Mouse (Mus musculus): Measurements from ENCODE around the gene Pold3. TPM values are rescaled to one million over a fixed set of nuclear protein-coding genes. Genes with fewer than 3 reads are reported as not detected.

Pold3 gene
- polyA plus RNA-seq (2012; rRNA removed; ENCODE audit: low replicate concordance) = 5.4 and 10.9 TPM in 2 replicates

DNA sequence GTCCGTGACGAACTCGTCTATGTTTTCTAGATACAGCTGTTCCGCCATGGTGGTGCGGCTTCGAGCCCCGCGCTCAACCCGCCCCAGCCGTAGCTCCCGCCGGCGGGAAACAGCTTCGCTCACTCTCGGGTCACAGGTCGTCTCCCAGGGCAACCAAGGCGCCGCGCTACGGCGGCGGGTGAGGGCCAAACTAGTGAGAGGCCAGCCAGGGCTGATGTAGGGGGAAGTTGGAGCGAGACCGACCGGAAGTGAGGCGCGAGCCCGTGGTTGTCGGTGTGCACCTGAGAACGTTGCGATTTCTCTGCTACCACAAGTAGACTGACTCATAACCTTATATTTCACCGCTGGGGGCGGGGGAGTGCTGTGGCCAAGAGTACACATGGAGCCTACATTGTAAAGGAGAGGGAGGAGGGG lies at the start of gene Pold3:
TSS of gene Pold3 (minus strand) at position 190 of the 414 bp plus-strand sequence.

DNA sequence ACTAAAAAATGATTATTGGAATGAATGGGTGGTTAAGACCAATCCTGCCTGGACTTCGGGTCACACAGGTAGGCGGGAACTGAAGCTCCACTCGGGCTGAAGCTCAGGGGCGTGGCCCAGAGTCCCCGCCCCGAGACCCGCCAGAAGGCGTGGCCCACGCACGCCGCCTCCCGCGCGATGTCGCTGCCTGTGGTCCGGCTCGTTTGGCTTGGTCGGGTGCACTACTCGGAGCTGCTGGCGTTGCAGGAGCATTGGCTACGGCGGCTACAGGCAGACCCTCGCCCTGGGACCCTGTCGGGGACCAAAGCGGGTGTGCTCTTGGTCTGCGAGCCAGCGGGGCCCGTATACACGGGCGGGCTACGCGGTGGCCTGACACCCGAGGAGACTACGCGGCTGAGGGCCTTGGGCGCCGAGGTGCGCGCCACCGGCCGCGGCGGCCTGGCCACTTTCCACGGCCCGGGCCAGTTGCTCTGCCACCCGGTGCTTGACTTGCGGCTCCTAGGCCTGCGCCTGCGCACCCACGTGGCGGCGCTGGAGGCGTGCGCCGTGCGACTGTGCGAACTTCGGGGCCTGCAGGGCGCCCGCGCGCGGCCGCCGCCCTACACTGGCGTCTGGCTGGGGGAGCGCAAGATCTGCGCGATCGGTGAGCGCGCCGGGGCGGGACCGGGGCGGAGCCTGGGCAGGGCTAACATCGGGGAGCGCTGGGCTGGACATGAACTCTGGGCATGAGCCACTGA lies 37.9 kb upstream of the Pold3 start, which contains the start of gene Lipt2:
TSS of gene Lipt2 (plus strand) at position 173 of the 737 bp plus-strand sequence.

Other genes starting within 250 kb of the Pold3 start
- 4.8 and 4.9 TPM in 2 replicates for gene Rnf169, start 141.1 kb downstream of the Pold3 start, polyA plus RNA-seq (2012; rRNA removed; ENCODE audit: low replicate concordance)
- 1.1 TPM in 1 of 2 replicates, not detected in the other for gene Chrdl2, start 115.4 kb downstream of the Pold3 start, polyA plus RNA-seq (2012; rRNA removed; ENCODE audit: low replicate concordance)
- gene Lipt2, start 37.7 kb upstream of the Pold3 start, polyA plus RNA-seq (2012; rRNA removed; ENCODE audit: low replicate concordance) = 10.6 and 11.8 TPM in 2 replicates
- gene Kcne3, start 54.9 kb upstream of the Pold3 start, polyA plus RNA-seq (2012; rRNA removed; ENCODE audit: low replicate concordance) = 5.1 and 9.7 TPM in 2 replicates
- 2.1 and 4.3 TPM in 2 replicates for gene Pgm2l1, start 105.8 kb upstream of the Pold3 start, polyA plus RNA-seq (2012; rRNA removed; ENCODE audit: low replicate concordance)
- 1.6 and 2.2 TPM in 2 replicates for gene P4ha3, start 164.0 kb upstream of the Pold3 start, polyA plus RNA-seq (2012; rRNA removed; ENCODE audit: low replicate concordance)